Mouse (Mus musculus) thymus, postnatal 14 days (tissue): Measurements from ENCODE around the gene Nav1.

Experiments used
- DNase-seq: peaks from one replicate; pipeline ENCODE4 v3.0.0; 2021

Nav1 gene

DNA sequence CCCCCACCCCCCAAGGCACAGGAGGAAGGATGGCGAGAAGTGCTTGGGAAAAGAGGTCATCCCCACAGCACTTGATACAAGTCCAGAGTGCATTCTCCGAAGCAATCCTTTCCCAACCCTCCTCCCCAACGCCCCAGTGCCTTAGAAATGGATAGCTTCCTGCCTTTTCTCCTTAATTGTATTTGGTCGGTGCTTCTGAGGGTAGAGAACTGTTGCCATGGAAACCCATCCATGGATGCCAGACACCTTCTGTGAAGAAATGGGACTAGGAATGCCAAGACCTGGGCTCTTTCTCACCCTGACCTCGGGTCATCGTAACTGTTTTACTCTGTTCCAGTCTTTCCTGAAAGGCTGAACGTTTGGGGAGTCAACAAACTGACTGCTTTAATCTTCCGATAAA is 26.1 kb downstream of the Nav1 start:
- DNase-seq: no peak

DNA sequence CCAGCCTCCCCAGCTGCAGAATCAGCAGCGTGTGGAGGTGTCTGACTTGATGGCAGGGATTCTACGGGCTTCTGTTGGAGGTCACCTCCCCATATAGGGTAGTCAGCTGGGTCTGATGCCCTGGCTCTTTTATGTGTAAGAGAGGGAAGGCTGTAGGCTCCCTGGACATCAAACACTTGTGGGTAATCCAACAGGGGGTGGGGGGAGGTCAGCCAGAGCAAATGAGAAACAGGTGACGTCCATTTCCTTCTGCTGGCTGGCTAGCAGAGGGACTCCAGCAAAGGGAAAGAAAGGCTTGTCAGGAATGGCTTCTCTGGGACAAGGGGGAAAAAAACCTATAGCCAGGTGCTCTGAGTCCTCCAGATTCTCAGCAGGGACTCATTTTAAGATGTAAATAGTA is 28.0 kb downstream of the Nav1 start:
- DNase-seq: no peak

DNA sequence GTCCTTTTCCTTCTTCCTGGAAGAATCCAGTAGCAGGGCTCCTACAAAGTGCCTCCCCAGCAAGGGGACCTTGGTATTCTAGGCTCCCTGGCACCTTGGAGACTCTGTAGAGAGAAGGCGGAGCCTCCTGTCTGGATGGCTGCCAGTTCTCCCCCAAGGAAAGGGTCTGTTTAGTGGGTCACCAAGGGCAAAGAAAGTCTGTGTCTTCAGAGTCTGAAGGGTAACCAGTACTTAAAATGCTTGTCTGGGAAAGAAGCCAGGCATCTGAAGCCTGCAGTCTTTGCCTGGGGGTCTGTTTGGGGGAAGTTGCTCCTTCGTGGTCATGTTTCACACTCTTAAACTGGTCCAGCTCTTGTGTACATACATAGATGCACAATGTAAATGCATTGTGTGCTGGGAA is 29.3 kb downstream of the Nav1 start:
- no peak for DNase-seq

DNA sequence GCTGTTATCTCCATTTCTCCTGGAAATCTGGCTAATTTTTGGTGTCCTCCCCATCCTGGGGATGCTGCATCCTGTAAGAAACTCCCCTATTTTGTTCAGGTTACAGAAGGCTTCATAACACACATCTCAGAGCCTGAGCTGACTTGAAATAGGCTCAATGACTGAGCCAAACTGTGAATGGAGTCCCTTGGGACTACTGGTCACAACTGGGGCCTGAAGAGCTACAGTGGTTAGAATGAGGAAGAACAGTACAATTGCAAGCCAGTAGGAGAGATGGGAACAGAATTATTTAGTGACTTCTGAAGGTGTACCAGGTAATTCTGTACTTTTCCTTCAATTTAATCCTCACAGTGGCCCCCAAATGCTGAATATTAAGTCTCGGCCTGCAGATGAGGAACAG is 31.7 kb downstream of the Nav1 start:
- no peak for DNase-seq

DNA sequence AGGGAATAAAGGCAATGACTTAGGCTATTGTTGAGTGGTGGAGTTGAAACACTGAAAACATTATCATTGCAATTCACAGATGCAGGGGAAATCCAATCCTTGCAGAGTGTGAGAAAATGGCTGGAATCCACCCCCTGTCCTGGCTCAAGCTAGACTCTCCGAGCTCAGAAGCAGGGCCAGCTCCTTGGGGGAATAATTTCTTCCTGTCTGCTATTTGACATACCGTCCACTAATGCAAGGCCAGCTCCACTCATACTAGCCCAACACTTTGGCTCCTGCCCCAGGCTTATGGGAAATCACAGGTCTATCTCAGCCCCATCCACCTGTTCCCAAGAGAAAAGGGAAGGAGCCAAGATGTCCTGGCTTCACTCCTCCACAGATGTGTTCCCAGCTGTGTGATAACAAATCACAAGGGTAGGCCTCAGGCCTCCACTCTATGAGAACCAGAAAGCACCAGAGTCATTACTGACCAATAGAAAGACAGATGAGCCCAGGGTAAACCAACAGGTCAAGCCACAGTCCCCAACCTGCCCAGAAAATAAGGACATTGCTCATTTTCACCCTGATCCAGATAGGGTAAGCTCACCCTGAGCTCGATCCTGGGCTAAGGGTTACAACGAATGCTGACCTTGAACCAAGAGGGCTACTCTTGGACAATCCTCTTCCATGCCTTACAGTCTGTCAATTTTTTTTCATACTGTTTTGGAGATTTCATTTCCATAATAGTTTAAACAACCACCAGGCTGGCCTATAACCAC is 32.5 kb downstream of the Nav1 start:
- no peak for DNase-seq

DNA sequence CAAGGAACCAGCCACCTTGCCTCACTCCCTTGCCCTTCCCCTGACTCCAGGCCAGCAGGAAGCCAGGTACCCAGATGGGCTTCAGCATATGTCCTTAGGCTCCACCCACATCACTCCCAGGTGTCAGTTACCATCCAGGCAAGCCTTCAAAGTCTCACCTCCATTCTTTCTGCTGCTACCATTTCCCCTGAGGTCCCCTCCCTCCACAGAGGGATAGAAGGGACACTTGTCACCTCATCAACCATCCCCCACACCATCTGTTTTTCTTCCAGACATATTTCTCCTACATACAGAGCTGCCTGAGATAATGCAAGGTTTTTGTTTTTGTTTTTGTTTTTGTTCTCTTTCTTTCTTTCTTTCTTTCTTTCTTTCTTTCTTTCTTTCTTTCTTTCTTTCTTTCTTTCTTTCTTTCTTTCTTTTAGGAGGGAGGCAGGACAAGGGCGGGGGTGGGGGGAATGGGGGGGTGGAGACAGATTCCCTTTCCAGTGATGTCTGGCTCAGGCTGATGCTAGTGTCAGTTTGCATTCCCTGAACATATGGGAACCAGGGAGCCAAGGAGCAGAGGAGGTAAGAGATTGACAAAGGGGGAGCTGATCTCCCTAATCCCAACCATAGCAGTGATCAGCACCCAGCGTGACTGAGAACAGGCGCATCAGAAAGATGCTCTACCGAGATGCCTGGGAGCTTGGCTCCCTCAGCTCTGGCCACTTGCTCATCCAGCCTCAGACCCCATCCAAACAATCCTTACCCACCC is 34.8 kb downstream of the Nav1 start:
- DNase-seq: no peak

DNA sequence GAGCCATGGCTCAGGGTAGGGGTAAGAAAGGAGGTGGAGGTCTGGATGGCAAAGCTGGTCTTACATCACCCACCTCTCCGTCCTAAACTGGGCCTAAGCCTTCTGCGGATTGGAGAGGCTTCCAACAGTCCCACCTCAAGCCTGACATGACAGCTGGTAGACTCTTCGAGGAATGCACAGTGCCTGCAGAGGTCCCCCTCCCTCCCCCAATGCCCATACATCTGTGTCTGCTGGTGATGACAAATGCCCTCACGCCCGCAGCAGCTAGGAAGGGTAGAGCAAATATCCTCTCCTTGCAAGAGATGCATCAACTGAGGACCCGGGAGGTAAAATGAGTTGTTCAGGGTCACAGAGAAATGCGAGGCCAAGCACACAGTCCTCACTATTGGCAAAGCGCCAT is 39.0 kb downstream of the Nav1 start:
- no peak for DNase-seq

DNA sequence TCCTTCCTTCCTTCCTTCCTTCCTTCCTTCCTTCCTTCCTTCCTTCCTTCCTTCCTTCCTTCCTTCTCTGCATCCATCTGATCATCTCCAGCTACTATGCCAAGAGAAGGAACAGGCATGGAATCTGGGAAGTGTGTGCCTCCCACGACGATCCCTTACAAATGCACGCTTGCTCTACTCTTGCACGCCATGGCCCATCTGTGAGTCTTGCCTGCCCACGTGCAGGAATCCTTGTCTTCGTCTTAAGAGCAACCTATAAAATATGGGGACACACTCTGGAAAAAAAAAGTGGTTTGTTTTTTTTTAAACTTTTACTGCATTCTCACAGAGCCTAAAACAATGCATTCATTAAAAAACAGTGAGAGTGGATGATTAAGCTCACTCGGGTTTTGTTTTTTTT is 40.5 kb downstream of the Nav1 start:
- no peak for DNase-seq

DNA sequence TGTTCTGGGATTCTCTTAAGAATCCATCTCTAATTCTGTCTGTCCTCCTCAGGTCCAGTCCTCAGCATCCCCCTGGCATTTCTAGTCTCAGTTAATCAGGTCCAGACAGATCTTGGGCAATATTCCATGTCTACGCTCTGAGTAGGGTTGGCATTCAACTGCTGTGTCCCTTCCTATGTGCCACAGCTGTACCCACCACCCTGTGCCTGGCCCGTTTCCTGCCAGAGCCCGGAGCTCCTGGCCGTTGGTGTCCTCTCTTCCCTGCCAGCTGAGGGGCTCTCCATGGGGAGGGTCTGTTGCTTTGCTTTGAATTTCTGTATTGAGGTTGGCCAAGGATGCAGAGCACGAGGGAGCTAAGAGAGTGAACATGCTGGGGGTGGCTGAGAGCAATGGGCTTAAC is 41.3 kb downstream of the Nav1 start:
- DNase-seq: no peak

DNA sequence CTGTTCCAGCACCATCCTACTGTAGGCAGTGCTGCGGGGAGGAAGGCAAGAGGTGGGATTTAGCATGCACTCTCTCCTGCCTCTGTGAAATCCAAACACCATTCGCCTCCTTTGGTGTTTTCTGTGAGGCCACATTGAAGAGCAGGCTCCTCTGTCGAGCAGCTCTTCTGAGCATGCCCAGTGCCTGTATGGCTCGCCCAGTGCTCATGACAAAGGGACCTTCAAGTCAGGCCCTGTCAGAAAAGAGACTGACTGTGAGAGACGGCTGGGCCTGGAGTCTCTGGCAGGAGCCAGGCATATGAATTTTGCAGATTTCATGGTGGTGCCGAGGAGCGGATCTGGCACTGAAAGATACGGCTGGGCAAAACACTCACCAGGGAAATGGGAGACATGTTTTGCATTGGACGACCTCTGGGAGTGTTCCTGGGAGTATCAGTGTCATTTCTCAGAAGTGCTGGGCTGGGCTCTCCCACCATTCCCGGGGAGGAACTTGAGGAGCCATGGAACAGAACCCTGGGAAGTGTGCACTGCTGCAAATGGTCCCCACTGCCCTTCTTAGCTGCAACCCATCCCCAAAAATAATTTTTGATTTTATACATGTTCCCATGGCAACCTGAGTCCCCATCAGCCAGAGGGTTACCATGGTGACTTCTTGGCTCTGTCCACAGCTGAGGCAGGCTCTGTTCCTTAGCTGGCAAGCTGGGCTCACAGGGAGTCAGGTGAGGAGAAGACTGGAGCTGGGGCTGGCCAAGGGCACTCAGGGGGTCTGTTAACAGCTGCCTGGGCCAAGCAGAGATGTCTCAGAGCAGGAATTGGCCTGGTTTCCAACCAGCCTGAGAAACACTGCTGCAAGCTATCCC is 42.2 kb downstream of the Nav1 start:
- no peak for DNase-seq

DNA sequence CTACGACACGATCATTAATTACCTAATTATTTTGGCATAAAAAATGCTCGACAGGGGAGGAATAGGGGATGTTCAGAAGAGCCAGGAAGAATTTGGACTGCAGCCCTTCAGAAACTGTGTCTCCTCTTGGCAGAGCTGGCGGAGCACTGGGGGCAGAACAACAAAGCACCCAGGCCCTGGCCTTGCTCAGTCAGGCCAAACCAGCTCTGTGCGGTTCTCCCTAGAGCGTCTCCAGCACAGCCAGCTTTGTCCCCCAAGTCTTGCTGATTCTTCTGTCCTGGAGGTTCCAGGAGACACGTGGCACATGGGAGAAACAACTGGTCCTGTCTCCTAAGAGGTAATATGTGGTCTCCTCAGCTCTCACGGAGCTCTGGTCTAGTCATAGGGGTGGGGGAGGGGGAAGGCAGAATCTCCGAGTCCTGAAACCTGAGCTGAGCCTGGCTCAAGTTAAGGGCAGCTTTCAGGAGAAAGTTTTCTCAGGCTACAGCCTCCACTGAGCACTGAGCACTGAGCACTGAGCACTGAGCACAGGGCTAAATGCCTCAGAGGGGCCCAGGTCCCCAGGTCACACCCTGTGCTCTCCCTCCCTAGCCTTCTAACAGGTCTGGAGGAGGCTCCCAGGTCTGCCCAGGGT is 43.2 kb downstream of the Nav1 start:
- no peak for DNase-seq

DNA sequence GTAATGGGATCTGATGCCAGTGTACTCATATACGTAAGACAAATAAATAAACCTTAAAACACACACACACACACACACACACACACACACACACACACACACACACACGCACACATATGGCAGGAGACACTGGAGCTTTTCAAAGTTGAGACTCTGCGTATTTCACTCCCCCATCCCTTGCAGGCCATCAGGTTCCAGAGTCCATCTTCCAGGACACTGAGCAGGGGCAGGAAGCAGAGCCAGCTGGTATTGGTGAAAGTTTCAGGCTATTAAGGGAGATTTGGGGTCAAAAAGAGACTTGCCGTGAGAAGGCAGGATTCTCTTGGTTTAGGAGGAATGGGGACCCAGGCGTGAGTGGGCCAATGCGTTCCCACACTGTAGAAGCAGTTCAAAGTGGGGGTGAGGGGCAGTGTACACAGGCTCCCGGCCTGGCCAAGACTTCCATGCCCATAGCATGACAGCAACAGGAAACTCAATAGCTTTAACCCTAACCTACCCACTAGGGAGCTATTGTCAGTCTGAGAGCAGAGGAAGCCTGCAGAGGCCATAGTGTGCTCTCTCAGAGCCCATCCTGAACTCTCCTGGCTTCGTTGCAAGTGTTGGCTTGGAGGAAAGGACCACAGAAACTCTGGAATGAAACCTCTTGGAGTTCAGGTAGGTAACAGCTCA is 44.0 kb downstream of the Nav1 start:
- no peak for DNase-seq

DNA sequence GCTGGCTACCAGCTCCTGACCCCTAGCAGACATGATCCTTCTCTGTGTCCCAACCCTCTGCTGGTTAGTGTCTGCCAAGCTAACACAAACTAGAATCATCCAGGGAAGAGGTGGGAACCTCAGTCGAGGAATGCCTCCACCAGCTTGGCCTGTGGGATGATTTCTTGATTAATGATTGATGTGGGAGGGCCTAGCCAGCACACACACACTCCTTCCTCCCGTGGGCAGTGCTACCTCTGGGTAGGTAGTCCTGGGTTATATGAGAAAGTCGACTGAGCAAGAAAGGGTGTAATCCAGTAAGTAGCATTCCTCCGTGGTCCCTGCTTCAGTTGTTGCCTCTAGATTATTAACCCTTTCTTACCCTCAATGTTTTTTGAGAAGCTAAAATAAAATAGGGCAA is 45.0 kb downstream of the Nav1 start:
- no peak for DNase-seq

DNA sequence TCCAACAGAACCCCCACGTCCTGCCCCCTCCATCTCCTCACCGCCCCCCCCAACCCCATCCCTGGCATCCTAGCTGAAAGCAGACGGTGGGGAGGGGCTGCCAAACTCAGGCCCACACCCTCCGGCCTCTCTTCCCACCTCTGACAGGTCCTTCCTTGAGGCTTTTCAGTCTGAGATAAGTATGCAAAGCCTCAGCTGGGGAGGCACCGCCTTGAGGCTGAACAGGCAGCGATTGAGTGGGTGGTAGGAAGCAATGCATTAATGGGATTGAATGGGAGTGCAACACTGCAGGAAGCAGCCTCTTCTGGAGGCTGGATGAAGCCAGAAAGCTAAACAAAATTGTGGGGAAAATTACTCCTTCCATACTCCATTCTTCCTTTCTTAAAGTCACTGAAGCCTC is 45.8 kb downstream of the Nav1 start:
- no peak for DNase-seq

DNA sequence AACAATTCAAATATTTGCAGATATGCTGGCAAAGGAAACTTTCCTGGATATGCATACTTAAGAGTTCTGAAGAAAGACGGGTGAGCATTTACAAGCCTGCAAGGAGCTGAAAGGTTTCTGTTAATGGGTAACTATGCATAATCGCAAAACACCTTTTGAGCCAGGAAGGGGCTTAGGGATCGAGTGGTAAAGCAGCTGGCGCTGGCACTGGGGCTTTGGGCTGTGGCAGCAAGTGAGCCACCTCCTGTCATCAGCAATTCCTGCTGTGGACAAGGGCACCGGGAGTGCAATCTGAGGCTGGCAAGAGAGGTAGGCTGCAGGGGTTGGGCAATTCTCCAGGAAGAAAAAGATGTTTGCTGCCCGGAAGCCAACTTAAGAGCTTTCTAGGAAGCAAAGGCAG is 49.1 kb downstream of the Nav1 start:
- DNase-seq: no peak

DNA sequence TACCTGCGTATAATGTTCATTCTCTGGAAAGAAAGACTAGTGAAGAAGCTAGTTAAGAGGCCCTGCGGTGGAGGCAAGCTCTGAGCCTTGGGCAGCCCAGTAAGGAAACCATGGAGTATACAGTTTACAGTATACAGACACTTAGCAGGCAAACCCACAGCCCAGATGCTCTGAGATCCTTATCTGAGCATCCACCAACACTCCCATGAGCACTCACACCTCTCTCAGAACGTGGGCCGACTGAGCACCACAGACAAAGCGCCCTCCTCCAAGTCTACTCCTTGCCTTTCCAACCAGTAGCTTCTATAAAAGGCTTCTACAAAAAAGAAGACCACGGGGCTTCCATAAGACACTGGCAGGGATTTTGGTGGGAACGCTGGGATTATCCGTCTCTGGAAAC is 51.2 kb downstream of the Nav1 start:
- no peak for DNase-seq

DNA sequence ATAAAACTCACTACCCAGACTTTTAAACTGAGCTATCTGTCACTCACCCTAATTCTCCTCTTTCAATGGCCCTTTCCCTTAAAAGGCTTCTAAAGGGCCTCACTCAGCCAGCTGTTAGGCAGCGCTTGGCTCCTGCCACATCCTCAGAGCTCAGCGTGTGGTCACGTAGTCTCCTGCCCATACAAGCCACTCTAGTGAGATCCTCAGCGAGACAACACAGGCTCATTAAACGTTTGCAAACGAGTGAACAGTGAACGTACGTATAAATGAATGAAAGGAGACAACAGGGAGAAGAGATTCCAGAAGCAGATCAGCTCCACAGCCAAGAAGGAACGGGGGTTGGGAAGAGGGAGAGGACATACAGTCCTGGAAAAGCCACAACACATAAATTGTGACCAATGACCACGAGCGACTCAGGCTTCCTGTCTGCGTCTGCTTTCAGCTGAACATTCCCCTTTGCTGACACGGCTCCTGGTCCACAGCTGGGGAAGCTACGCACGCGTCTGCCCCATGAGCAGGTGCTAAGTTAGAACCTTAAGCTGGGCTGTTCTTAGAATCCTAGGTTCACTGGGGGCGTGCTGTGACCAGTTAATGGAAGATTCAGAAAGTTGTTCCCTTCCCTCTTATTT is 52.3 kb downstream of the Nav1 start:
- no peak for DNase-seq

DNA sequence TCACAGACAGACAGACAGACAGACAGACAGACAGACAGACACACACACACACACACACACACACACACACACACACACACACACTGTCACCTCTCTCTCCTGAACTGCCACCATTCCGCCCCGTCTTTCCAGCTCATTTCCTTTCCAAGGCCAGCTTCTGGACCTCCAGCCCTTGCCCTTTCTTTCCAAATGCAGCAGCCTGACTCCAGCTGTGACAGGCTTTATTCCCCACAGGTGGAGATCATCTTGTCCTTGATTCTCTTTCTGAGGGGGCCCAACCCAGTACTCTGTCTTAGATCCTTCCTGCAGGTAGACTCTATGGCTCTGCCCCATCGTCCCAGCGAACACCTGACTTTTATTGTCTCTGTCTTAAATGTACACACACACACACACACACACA is 53.5 kb downstream of the Nav1 start:
- DNase-seq: no peak

DNA sequence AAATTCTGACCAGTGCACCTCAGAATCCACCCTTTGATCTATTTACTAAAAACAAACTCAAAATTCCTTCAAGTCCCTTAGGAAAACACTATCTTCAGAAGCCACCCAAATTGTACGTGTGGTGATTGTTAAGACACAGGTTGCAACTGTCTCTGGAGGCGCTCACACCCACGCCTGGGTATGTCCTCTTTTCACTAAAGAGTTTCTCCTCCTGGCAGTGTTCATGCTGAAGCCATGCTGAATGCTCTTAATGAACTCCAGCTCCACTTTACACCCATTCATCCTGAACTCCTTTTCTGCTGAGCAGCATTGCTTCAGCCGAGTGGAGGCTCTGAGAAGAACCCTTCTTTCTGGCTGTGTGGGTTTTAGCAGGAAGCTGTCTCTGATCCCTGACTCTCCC is 53.9 kb downstream of the Nav1 start:
- no peak for DNase-seq

DNA sequence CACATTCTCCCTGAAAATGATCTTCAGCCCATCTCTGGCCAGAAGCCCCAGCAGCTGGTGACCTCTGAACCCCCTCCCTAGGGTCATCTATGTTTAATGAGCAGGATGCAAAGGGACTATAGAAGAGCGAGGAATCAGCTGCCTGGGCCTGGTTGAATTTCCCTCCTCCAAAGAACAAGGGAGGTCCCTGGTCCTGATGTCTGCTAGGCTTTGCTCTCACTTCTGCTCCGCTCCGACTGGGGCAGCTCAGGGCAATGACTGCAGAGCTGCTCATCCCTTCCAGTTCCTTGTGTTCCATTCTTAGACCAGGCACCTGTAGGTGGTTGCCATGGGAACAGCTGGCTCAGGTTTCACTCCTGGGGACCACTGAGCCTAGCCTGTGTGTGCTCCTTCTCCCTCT is 56.2 kb downstream of the Nav1 start:
- no peak for DNase-seq

DNA sequence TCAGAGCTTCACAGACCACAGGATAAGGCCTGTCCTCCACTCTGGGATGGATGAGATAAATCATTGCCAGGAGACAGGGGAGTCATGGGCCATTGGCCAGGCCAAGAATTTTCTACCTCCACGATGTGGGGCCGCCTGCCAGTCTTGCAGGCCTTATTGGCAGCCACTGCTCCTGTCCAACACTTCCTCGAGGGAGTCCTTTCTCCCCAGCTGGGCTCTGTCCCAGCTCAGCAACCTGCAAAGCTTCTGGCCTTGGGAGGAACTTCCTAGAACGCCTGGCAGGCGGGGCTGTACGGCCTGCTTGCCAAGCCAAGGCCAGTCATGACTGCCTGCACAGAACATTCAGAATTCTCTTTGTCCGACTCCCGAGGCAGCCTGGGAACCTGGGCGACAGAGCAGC is 58.3 kb downstream of the Nav1 start:
- no peak for DNase-seq

DNA sequence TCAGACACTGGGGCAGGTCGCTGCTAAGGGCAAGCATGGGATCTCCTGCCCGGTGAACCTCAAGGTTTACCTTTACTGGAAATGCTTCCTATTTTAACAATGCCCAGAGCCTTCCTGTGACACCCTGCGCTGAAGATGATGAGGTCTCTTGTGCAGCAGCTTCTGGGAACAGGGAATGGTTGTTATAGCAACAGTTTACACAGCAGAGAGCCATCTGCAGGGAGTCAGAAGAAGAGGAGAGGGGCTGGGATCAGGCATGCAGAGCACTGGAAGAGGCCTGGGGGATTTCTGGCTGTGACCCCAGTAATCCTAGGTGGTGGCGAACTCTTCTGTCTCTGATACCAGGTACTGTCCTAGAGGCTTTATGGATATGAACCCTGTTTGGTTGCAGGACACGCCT is 61.0 kb downstream of the Nav1 start:
- DNase-seq: no peak
